In genomic region chr16:11077601-11078201, GRCm38 (mm10) we compare ENCODE assay signal across 23 mouse cellular contexts. TPM values are rescaled to one million over a fixed set of nuclear protein-coding genes. Genes with fewer than 3 reads are reported as not detected.
DNase-seq lines count a peak whose midpoint lies in the region; ATAC-seq lines count a peak whose summit lies in the region.
"Had no signal": no experiment of that assay in that cellular context is flagged by ENCODE, and none has a peak within 500 bp of the region (broad histone marks: within the 10 kb centered on the region; RNA-seq: fewer than 3 reads in every experiment).

No protein-coding gene starts in this region.

- no peak overlapping the region for H3K9ac ChIP-seq in hindbrain, embryonic 14.5 days
- H3K9ac ChIP-seq: embryonic facial prominence, embryonic 15.5 days; intestine, embryonic 15.5 days; kidney, embryonic 15.5 days; lung, embryonic 14.5 days; neural tube, embryonic 12.5 days had no signal

- ATAC-seq in megakaryocyte, adult 5-6 weeks (ENCODE audit: poor library complexity, severe bottlenecking) = no peak
- no peak for ATAC-seq in hindbrain, embryonic 14.5 days (ENCODE audit: low FRiP score)
- ATAC-seq: intestine, embryonic 15.5 days; midbrain, embryonic 16.5 days; Patski had no signal

- WGBS in hindbrain, embryonic 14.5 days = 89% methylated on average over 9 of the region's 9 CpGs

- H3K4me2 ChIP-seq in hindbrain, embryonic 14.5 days (replicated peaks) = no peak overlapping the region
- H3K4me2 ChIP-seq: embryonic facial prominence, embryonic 15.5 days; intestine, embryonic 15.5 days; kidney, embryonic 15.5 days; liver, embryonic 11.5 days; lung, embryonic 14.5 days; neural tube, embryonic 12.5 days had no signal

- H3K27ac ChIP-seq in hindbrain, embryonic 14.5 days = no peak overlapping the region
- H3K27ac ChIP-seq: embryonic facial prominence, embryonic 15.5 days; intestine, embryonic 15.5 days; kidney, embryonic 15.5 days; limb, embryonic 10.5 days; neural tube, embryonic 12.5 days; stomach, postnatal 0 days had no signal

- no peaks in the 10 kb centered on the region for H3K27me3 ChIP-seq in megakaryocyte, embryonic 14.5 days (replicated peaks)
- H3K27me3 ChIP-seq in hindbrain, embryonic 14.5 days (ENCODE audit: control insufficient read depth, insufficient read depth, low read length) = no peaks in the 10 kb centered on the region
- H3K27me3 ChIP-seq: embryonic facial prominence, embryonic 15.5 days; intestine, embryonic 15.5 days; kidney, embryonic 15.5 days; neural tube, embryonic 12.5 days; Patski had no signal

- peaks cover 68% of the 10 kb centered on the region for H3K4me1 ChIP-seq in megakaryocyte, embryonic 14.5 days
- H3K4me1 ChIP-seq in hindbrain, embryonic 14.5 days (replicated peaks; ENCODE audit: control insufficient read depth, insufficient read depth, low read length) = peaks cover 6% of the 10 kb centered on the region; the same call in 1 of the 2 replicates
- H3K4me1 ChIP-seq: intestine, embryonic 15.5 days; kidney, embryonic 15.5 days; limb, embryonic 10.5 days; neural tube, embryonic 12.5 days had no signal

- H3K36me3 ChIP-seq in megakaryocyte, embryonic 14.5 days (replicated peaks; ENCODE audit: low read length) = peaks cover 98% of the 10 kb centered on the region
- H3K36me3 ChIP-seq in hindbrain, embryonic 14.5 days (replicated peaks; ENCODE audit: control insufficient read depth, insufficient read depth) = peaks cover 89% of the 10 kb centered on the region

- no peaks in the 10 kb centered on the region for H3K9me3 ChIP-seq in megakaryocyte, embryonic 14.5 days
- H3K9me3 ChIP-seq in hindbrain, embryonic 14.5 days (ENCODE audit: control insufficient read depth, low read length) = no peaks in the 10 kb centered on the region
- H3K9me3 ChIP-seq: embryonic facial prominence, embryonic 15.5 days; intestine, embryonic 15.5 days; kidney, embryonic 15.5 days; limb, embryonic 10.5 days; neural tube, embryonic 12.5 days had no signal

- DNase-seq in T-cell, adult 2 months (ENCODE audit: low spot score) = peak; percentile 27
- DNase-seq in naive thymus-derived CD4-positive, alpha-beta T cell, adult 2 months (ENCODE audit: low read depth) = peak; percentile 61
- DNase-seq in spleen, postnatal 4 days (ENCODE audit: low spot score in 2 of 2) = peak; percentile 51 to 65
- no peak for DNase-seq in urinary bladder, postnatal 4 days (ENCODE audit: low spot score in 2 of 2)
- DNase-seq in gastrocnemius, adult 18-20 months (ENCODE audit: low spot score) = no peak
- DNase-seq in hindbrain, embryonic 14.5 days (ENCODE audit: low spot score) = no peak
- DNase-seq: cerebellum, postnatal 14 days; embryo, embryonic 11 days; layer of hippocampus, postnatal 36 days; lung, embryonic 14.5 days; right cerebral cortex, postnatal 25 days; thymus, postnatal 25 days had no signal

- H3K4me3 ChIP-seq in megakaryocyte, embryonic 14.5 days (replicated peaks) = peak overlapping the region; percentile 72
- H3K4me3 ChIP-seq in hindbrain, embryonic 14.5 days (replicated peaks; ENCODE audit: low read length) = no peak overlapping the region
- H3K4me3 ChIP-seq: embryonic facial prominence, embryonic 15.5 days; intestine, embryonic 15.5 days; kidney, embryonic 15.5 days; limb, embryonic 10.5 days; neural tube, embryonic 12.5 days had no signal

RNA-seq across cellular contexts. Expression of gene Litaf, which starts 11.7 kb away (rescaled TPM):
- 395 and 472 TPM in 2 replicates for polyA plus RNA-seq in megakaryocyte, embryonic 14.5 days (2012; ENCODE audit: insufficient read depth, low replicate concordance)
- 102 and 108 TPM in 2 replicates for total RNA-seq in megakaryocyte, adult 5-6 weeks (2015)
- 88.0 and 90.7 TPM in 2 replicates for total RNA-seq in megakaryocyte, adult 5-6 weeks (2017)
- 10 to 100 TPM in 1 of 2 experiments, 1 to 10 TPM in 1; 8.7 to 10.7 TPM for total RNA-seq in gastrocnemius, adult 18-20 months (2021)
- 23.9 and 27.2 TPM in 2 replicates for polyA plus RNA-seq in hindbrain, embryonic 14.5 days (2014; fragmentation: Nextera tagmentation; extraction: Ambion mirVana)

RNA-seq across cellular contexts. Expression of gene Snn, which starts 17.0 kb away (rescaled TPM):
- 6.6 and 12.1 TPM in 2 replicates for polyA plus RNA-seq in megakaryocyte, embryonic 14.5 days (2012; ENCODE audit: insufficient read depth, low replicate concordance)
- 1.1 and 1.7 TPM in 2 replicates for total RNA-seq in megakaryocyte, adult 5-6 weeks (2015)
- total RNA-seq in megakaryocyte, adult 5-6 weeks (2017) = 0.98 and 1.5 TPM in 2 replicates
- total RNA-seq in gastrocnemius, adult 18-20 months (2021) = 1 to 10 TPM; 2.4 to 3.4 TPM
- polyA plus RNA-seq in hindbrain, embryonic 14.5 days (2014; fragmentation: Nextera tagmentation; extraction: Ambion mirVana) = 147 and 158 TPM in 2 replicates

RNA-seq across cellular contexts. Expression of gene Txndc11, which starts 56.7 kb away (rescaled TPM):
- polyA plus RNA-seq in megakaryocyte, embryonic 14.5 days (2012; ENCODE audit: insufficient read depth, low replicate concordance) = 28.1 and 30.8 TPM in 2 replicates
- total RNA-seq in megakaryocyte, adult 5-6 weeks (2015) = 29.0 and 30.3 TPM in 2 replicates
- 19.3 and 22.9 TPM in 2 replicates for total RNA-seq in megakaryocyte, adult 5-6 weeks (2017)
- 1 to 10 TPM; 6.7 to 9.0 TPM for total RNA-seq in gastrocnemius, adult 18-20 months (2021)
- polyA plus RNA-seq in hindbrain, embryonic 14.5 days (2014; fragmentation: Nextera tagmentation; extraction: Ambion mirVana) = 29.9 and 32.6 TPM in 2 replicates

Comparison
In these comparisons a context has a peak if more than half of its experiments do, and no peak if none do; other contexts are left out.
1. DNase-seq: peak in T-cell, adult 2 months (single experiment), naive thymus-derived CD4-positive, alpha-beta T cell, adult 2 months (single experiment) and spleen, postnatal 4 days (2 of 2); none in urinary bladder, postnatal 4 days (0 of 2), gastrocnemius, adult 18-20 months (single experiment) and hindbrain, embryonic 14.5 days (single experiment).
2. RNA of gene Litaf, which starts 11.7 kb away (total RNA-seq): 88.0 to 108 TPM in megakaryocyte, adult 5-6 weeks; 8.7 to 10.7 TPM in gastrocnemius, adult 18-20 months; every median in the first group is over 4 times any median in the second.